Mouse (Mus musculus): ENCODE results near the gene Mylk3.

GRCm38 (mm10) chr8:85408053-85408505 lies 21.9 kb upstream of the Mylk3 start:
- TF ChIP-seq CTCF (IDR thresholded peaks at IDR 0.05; ENCODE audit: insufficient read depth, low read length), result no peak
- no peak for TF ChIP-seq POLR2A (IDR thresholded peaks at IDR 0.05; ENCODE audit: borderline replicate concordance, extremely low read depth, low read depth, low read length)

Data from lung, adult 2 months (tissue).